Mouse (Mus musculus) c-Kit-negative CD71-positive TER-119-positive erythroid progenitor cells, embryonic 14.5 days (primary cell): ENCODE results near the gene Lrmda.

Experiments
- DNase-seq: peaks from one replicate; pipeline ENCODE4 v3.0.0-alpha.2; 2013; ENCODE audit warnings: low read depth, low spot score

Gene Lrmda

GRCm38 (mm10) chr14:22019252-22019948 lies at the start of gene Lrmda:
Lrmda (plus strand) TSS chr14:22019712.
- DNase-seq: no peak

GRCm38 (mm10) chr14:21981462-21981861 lies 38.0 kb upstream of the Lrmda start:
- no peak for DNase-seq

- no peak for DNase-seq
Observed at GRCm38 (mm10) chr14:21982096-21982591, 37.4 kb upstream of the Lrmda start.

- no peak for DNase-seq
Observed at GRCm38 (mm10) chr14:21982592-21983310, 36.8 kb upstream of the Lrmda start.

- no peak for DNase-seq
Observed at GRCm38 (mm10) chr14:21983311-21983949, 36.1 kb upstream of the Lrmda start.

- no peak for DNase-seq
Observed at GRCm38 (mm10) chr14:21983950-21984730, 35.4 kb upstream of the Lrmda start.

GRCm38 (mm10) chr14:21984757-21985425 lies 34.6 kb upstream of the Lrmda start:
- no peak for DNase-seq

- DNase-seq: no peak
Observed at GRCm38 (mm10) chr14:21985426-21985931, 34.0 kb upstream of the Lrmda start.

GRCm38 (mm10) chr14:21985981-21986732 lies 33.4 kb upstream of the Lrmda start:
- no peak for DNase-seq

GRCm38 (mm10) chr14:21986733-21987659 lies 32.5 kb upstream of the Lrmda start:
- no peak for DNase-seq

GRCm38 (mm10) chr14:21987660-21988576 lies 31.6 kb upstream of the Lrmda start:
- no peak for DNase-seq

GRCm38 (mm10) chr14:21988577-21989290 lies 30.8 kb upstream of the Lrmda start:
- no peak for DNase-seq

GRCm38 (mm10) chr14:21989291-21989913 lies 30.1 kb upstream of the Lrmda start, which contains the start of gene Zfp503:
Zfp503 (minus strand) TSS chr14:21989601.
- no peak for DNase-seq

- no peak for DNase-seq
Observed at GRCm38 (mm10) chr14:21990321-21991021, 29.0 kb upstream of the Lrmda start.

- DNase-seq: no peak
Observed at GRCm38 (mm10) chr14:21991251-21991780, 28.2 kb upstream of the Lrmda start.

- no peak for DNase-seq
Observed at GRCm38 (mm10) chr14:21991856-21992255, 27.7 kb upstream of the Lrmda start.
